Mouse (Mus musculus) monocyte, adult 59 days (primary cell): ENCODE data around the gene Hoxd3. TPM values are rescaled to one million over a fixed set of nuclear protein-coding genes. Genes with fewer than 3 reads are reported as not detected.

ENCODE experiments used
- total RNA-seq, 2 experiments: library from RNA; stranded (reverse); gene quantifications; one replicate each; pipeline ENCODE4 v1.2.4; 2023

The Hoxd3 gene
- total RNA-seq = not detected

GRCm38 (mm10) chr2:74711721-74712621 is at the start of gene Hoxd3, which contains the start of gene Hoxd4:
Gene Hoxd3, plus strand, starts transcription at chr2:74711927.
Gene Hoxd4, plus strand, starts transcription at chr2:74711929.

GRCm38 (mm10) chr2:74667842-74668357 is 43.8 kb upstream of the Hoxd3 start, which contains the start of gene Hoxd13:
Gene Hoxd13, plus strand, starts transcription at chr2:74668310.

GRCm38 (mm10) chr2:74674881-74675665 is 36.7 kb upstream of the Hoxd3 start, which contains the start of gene Hoxd12:
Gene Hoxd12, plus strand, starts transcription at chr2:74675013.

GRCm38 (mm10) chr2:74678891-74679595 is 32.7 kb upstream of the Hoxd3 start, which contains the start of gene Hoxd11:
Gene Hoxd11, plus strand, starts transcription at chr2:74679557.

GRCm38 (mm10) chr2:74691022-74691951 is 20.4 kb upstream of the Hoxd3 start, which contains the start of gene Hoxd10:
Gene Hoxd10, plus strand, starts transcription at chr2:74691924.

DNA sequence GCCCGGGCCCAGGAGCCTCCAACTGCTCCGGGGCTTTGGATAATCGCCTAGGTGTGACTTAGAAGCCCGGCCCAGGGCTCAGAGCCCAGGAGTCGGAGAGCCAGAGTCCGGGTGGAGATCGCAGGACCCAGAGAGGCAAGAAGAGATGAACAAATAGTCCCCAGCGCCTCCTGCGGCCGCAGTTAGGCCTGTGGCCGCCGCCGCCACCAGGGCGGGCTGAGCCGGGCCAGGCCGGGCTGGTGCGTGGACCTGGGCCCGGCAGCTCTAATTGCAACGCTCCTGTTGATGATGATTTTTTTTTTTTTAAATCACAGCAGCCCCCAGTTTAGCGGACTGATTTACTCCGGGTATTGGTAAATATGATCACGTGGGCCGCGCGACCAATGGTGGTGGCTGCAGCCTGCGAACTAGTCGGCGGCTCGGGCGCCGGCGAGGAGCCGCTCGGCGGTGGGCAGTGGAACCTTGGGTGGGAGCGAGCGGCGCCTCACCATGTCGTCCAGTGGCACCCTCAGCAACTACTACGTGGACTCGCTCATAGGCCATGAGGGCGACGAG is 14.1 kb upstream of the Hoxd3 start, which contains the start of gene Hoxd9:
Gene Hoxd9, plus strand, starts transcription at position 161 of the 555 bp plus-strand sequence.

GRCm38 (mm10) chr2:74704393-74704998 is 7.2 kb upstream of the Hoxd3 start, which contains the start of gene Hoxd8:
Gene Hoxd8, plus strand, starts transcription at chr2:74704615.

GRCm38 (mm10) chr2:74726551-74726950 is 14.8 kb downstream of the Hoxd3 start, which contains the start of gene Gm28230:
Gene Gm28230, plus strand, starts transcription at chr2:74726728.

GRCm38 (mm10) chr2:74762522-74763244 is 51.0 kb downstream of the Hoxd3 start, which contains the start of gene Hoxd1:
Gene Hoxd1, plus strand, starts transcription at chr2:74762980.

Other genes with a start within 250 kb of the Hoxd3 start
- gene Lnpk, start 132.5 kb upstream of the Hoxd3 start, total RNA-seq = 10 to 100 TPM; 13.2 to 17.2 TPM
- not detected for gene Evx2, start 52.4 kb upstream of the Hoxd3 start, total RNA-seq
- not detected for gene Hoxd13, start 43.6 kb upstream of the Hoxd3 start, total RNA-seq
- gene Hoxd12, start 36.9 kb upstream of the Hoxd3 start, total RNA-seq = not detected
- not detected for gene Hoxd11, start 32.4 kb upstream of the Hoxd3 start, total RNA-seq
- gene Hoxd10, start 20.0 kb upstream of the Hoxd3 start, total RNA-seq = not detected
- not detected for gene Hoxd9, start 14.2 kb upstream of the Hoxd3 start, total RNA-seq
- not detected for gene Hoxd8, start 7.3 kb upstream of the Hoxd3 start, total RNA-seq
- gene Hoxd4, start within 50 bp of the Hoxd3 start, total RNA-seq = not detected
- not detected for gene Gm28230, start 14.8 kb downstream of the Hoxd3 start, total RNA-seq
- gene Hoxd1, start 51.1 kb downstream of the Hoxd3 start, total RNA-seq = not detected
- gene Mtx2, start 113.9 kb downstream of the Hoxd3 start, total RNA-seq = 10 to 100 TPM; 20.9 to 21.2 TPM